Mouse (Mus musculus) myocyte (in vitro differentiated cells): ENCODE measurements around the gene Tbp.

Experiments
- MAX ChIP-seq: IDR thresholded peaks from one replicate; pipeline ENCODE4 v1.6.1; 2011; ENCODE audit warnings: low read depth, mild to moderate bottlenecking, control low read depth
- MYOG ChIP-seq, 3 experiments: IDR thresholded peaks; one replicate each; pipeline ENCODE4 v1.6.1; 2011; ENCODE audit warnings: control low read depth in 2 of 3, low read depth in 2 of 3, mild to moderate bottlenecking in 2 of 3; ENCODE audit not compliant: insufficient read length in 2 of 3, control insufficient read depth in 1 of 3, insufficient read depth in 1 of 3
- POLR2A ChIP-seq: IDR thresholded peaks from one replicate; pipeline ENCODE4 v1.6.1; 2011; ENCODE audit warnings: low read depth, mild to moderate bottlenecking, control low read depth, moderate library complexity; ENCODE audit not compliant: insufficient read length
- TCF12 ChIP-seq: IDR thresholded peaks from one replicate; pipeline ENCODE4 v1.6.1; 2011; ENCODE audit warnings: mild to moderate bottlenecking, control low read depth; ENCODE audit not compliant: poor library complexity, insufficient read depth, severe bottlenecking
- USF1 ChIP-seq: IDR thresholded peaks from one replicate; pipeline ENCODE4 v1.6.1; 2011; ENCODE audit warnings: low read depth, mild to moderate bottlenecking, control low read depth, moderate library complexity

DNA sequence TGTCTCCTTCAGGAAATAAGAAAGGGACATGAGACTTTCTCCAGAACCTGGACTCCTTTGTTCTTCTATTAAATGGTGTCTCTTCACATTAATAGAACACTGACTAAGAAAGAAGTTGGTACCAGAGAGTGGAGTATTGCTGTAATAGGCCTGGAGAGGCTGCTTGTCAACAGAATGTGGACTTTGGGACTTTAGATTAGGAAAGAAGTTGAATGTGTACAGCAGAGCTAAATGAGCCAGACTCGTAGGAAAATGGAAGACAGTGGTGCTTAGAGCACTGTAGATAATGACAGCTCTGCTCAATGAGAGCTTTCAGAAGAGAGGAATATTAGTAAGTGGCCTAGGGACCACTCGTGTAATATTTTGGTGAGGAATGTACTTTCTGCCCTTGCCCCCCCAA lies 43.1 kb upstream of the Tbp start:
- TF ChIP-seq POLR2A, result no peak
- no peak for TF ChIP-seq MAX
- TF ChIP-seq TCF12, result no peak
- no peak for TF ChIP-seq USF1
- TF ChIP-seq MYOG (IDR thresholded peaks at IDR 0.05; ENCODE audit: control insufficient read depth in 1 of 3, insufficient read depth in 1 of 3, insufficient read length in 2 of 3, low read depth in 2 of 3), result no peak
